Mouse (Mus musculus) lung, postnatal 10 days (tissue): ENCODE data around the gene Usp15.
"Not testable (repeated sequence)": the region's sequence is repeated elsewhere in the genome, so short reads cannot be mapped to it uniquely, and the experiment has no call there.

ENCODE experiments used
- DNase-seq: peaks from one replicate; pipeline ENCODE4 v3.0.0; 2021

Usp15 gene

DNA sequence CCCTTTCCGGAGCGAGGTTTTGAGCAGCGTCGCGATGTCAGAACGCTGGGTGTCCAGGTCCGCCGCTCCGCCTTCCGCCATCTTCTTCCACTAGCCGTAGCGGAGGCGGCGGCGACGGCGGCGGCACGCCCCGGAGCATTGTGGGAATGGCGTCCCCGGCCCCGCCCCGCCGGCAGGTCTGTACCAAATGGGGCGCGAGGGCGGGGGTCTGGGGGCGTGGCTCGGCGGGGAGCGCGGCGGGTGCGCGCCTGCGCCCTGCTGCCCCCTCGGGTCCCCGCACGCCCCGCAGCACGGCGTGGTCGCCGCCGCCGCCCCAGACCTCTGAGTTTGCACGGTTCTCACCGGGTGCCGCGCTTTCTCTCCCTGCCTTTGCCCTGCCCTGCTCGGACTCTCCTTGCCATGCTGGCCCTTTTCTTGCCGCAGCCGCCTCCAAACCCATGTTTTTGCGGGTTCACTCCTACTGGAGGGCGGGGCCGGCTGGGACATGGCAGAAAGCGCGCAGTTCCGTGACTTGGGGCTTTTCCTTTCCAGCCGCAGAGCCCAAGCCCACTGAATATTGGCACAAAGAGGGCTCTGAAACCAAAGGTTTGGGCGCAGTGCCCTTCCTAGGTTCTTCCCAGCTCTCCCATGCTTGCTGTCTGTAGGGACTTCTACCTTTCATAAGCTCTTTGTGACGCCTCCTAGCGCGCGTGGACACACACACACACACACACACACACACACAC is at the start of gene Usp15:
Gene Usp15 (minus strand): TSS at position 161 of the 725 bp plus-strand sequence.
- peak; percentile 95 for DNase-seq

DNA sequence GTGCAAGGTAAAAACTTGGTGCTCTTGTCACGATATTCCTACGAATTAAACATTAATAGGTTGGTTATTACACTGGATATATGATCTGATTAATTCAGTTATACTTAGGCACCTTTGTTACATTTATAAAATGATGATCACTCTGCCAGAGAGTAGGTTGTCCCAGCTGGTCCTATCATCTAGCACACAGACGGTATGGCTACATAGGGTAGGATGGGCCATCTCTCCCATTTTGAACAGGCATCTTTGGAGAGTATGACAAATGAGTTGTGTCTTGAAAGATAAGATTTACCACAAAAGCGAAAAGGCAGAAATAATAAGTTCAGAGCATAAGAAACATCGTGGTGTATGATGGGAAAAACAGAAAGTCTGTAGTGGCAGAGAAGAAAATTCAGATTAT is 32.6 kb upstream of the Usp15 start:
- DNase-seq = no peak

DNA sequence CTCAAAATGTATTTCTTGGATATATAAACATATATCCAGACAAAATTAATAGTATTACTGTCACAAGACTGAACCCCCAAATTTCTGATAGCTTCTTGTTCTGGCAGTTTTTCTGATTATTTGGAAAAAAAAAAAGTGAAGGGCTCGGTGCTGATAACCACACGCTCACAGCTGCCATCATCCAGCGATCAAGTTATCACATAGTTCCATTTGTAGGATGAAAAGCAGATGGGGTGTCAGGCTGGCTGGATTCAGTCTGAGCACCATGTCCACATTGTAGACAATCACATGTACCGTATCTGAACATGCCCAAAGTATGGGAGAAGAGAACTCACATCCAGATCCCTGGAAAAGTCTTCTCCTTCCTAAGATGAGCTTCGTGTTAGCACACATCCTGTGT is 26.0 kb upstream of the Usp15 start:
- no peak for DNase-seq

DNA sequence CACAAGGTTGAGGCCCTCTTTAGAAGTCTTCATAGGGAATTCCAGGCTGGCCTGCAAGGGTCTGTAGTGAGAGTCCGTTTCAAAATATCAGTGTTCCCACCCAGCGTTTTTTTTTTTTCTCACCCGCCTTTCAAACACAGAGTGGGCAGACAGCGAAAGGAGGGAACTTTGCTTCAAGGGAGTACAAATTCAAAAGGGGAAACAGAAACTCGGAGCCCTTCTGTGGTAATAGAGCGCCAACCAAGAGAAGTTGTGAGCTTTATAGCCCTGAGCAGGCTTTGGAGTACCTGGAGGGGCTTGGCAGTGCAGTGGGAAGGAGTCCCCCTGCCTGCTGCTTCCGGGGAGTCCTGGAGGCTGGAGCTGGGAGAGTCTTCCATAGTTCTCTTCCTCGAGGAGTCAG is 12.7 kb upstream of the Usp15 start:
- DNase-seq = no peak

DNA sequence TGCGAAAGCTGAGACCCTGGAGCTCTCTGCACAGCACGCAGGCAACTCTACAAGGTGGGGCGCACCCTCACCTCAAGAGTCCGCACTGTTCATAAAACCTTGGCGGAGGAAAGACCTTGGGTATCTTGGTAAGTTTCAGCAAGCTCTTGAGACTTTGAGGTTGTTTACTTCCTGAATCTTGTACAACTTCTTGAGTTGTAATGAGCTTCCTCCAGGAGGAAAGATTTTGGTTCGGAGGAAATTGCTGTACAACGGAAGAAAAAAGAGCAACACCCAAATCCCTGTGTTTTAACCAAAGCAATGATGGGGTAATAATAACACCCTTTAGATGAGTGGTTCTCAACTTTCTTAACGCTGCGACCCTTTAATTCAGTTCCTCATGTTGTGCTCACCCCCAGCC is 11.5 kb upstream of the Usp15 start:
- DNase-seq = no peak

DNA sequence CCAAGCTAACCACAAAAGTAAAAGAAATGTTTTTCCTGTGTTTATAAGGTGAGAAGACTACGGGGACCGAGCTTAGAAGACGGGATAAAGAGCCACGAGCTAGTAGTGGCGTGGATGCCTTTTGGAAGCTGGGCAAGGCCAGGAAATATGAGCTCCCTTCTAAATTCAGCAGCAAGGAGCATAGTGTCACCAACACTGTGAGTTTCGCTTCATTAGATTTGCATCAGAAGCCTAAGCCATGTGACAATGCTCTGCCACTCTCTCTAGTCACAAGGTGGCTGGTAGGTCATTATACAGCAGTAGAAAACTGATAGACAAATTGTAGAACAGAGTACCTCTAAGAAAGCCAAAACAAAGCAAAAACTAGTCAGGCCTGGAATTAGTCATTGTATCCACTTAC is 9.3 kb upstream of the Usp15 start:
- DNase-seq = no peak

DNA sequence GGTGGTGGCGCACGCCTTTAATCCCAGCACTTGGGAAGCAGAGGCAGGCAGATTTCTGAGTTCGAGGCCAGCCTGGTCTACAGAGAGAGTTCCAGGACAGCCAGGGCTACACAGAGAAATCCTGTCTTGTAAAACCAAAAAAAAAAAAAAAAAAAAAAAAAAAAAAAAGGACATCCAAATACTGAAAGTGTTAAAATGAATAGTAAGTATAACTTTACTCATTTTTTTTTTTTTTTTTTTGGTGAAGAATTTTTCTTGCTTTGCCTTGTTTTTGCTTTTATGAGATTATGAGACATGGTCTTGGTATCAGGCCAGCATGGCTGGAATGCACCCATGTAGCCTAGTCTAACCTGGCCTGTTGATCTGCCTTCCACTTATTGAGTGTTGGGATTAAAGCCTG is 8.6 kb upstream of the Usp15 start:
- DNase-seq = not testable (repeated sequence)

DNA sequence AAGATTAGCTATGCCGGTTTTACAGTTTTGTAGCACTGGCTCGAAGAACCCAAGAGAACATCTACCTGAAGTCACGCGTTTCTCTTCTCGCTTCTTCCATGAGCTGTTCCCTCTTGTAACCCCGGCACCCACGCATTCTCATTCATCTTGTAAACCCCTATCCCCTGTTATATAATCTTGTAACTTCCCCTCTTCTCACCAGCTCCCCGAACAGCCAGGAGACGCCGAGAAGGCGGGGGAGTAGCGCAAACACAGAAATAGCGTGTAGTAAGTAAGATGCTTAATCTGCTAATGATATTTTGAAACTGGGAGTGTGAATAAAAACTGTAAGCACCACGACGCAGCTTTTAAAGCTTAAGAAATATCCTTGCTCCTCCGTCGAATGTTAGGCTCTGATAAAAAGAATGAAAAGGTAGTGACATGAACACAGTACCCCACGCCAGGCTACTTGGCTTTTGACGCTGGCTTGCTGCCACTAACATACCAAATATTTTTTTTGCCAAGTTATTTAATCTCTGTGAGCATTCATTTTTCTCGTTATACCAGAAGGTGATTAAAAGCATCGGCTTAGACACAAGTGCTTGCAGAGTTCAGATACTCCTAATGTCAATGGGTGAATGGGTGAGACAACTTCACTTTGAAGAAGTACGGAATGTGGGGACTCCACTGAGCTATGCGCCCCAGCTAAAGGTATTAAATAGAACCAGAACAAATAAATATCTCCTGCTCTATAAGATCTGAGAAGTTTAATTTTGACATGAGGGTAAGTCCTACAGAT is 5.4 kb upstream of the Usp15 start:
- no peak for DNase-seq

DNA sequence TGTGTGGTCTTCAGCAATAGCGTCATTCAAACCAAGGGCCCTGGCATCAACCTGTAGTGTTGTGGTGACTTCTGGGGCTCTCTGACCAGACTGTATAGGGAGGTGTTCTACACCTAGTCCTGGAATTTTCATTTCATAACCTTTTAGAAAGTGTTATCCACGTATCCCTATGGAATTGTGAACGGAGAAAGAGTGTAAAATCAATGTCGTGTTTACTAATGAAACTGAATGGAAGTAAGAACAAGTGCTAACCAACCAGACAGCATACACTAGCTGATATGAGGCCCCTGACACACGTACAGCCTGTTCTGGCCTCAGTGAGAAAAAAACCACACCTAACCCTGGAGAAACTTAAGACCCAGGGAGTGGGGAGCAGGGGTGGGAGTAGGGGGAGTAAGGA is 4.6 kb upstream of the Usp15 start:
- DNase-seq = no peak

DNA sequence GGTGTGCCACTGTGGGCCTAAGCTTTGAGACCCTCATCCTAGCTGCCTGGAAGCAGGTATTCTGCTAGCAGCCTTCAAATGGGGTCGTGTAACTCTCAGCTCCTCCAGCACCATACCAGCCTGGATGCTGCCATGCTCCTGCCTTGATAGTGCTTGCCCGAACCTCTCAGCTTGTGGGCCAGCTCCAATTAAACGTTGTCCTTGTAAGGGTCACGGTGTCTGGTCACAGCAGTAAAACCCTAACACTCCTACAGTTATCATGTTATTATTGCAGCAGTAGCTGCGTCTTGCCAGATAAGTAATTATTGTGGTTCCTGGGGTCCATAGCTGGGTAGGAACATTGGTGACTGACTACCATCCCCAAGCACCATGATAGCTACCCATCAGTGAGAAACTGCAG is 4.2 kb upstream of the Usp15 start:
- no peak for DNase-seq

DNA sequence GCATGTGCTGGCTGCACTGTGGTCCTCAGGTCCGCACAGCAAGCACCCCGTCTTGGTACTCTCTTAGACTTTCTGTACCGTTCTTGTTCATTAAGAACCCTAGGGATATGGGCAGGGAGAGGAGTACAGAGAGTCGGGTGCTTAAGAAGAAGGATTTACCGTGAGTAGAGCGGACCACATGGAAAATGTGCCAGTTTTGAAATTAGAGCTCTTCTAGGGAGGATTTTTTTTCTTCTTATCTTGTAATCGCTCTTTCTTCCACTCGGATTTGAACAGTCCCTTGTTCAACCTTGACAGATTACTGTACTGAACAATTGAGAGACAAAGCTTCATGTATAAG is 3.5 kb upstream of the Usp15 start:
- DNase-seq = no peak

DNA sequence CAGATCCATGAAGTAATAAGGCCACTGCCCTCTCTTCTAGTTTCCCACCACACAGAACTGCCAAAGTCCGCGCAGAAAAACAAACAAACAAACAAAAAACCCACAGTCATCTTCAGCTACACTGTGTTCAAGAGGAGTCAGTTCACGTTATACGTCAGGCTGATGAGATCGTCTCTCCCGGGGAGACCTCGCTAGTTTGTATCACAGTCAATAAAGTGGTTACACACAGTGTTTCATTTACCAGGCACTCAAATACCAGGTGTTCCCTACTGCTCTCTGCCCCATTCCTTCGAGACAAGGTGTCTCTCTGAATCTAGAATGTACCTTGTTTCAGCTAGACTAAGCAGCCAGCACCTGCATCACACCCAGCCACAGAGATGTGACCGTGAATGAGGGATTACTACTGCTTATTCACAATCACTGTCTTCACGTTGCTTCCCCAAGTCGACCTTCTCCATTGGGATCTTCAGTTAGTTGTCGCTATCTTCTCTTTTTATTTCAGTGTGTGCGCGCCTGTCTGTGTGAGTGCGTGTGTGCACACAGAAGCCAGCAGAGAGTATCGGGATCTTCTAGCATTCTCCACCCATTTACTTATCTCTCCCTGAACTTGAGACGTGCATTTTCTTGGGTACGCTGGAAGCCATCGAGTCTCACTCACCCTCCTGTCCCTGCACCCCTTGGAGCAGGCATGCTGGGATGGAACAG is 3.0 kb upstream of the Usp15 start:
- DNase-seq = no peak

DNA sequence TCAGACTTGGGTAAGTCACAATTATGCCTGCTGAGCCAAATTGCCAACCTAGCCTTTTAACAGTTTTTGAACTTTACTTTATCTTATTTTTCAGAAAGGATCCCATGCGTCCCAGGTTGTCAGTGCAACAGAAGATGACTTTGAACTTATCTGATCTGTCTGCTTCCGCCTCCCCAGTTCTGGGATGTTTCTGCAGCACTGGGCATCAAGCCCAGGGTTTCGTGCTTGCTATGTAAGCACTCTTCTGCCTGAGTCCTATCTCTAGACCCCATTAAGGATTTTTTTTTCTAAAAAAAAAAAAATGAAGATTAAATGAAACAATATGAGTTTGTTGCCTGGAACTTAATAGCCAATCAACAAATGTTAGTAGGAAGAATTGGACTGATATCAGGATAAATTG is 2.3 kb upstream of the Usp15 start:
- no peak for DNase-seq

DNA sequence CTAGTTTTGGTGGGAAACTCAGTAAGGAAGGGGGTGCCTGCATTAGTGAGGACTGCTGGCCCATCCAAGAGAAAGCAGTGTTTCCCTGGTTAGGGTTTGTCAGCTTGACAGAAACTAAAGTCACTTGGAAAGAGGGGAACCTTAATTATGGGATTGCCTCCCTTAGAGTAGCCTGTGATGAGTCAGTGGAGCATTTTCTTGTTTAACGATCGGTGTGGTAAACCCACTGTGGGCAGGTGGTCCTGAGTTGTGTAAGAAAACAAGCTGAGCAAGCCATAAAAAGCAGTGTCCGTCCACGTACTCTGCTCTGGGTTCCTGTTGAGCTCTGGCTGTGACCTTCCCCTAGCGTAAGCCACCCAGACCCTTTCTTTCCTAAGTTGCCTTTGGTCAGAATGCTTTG is 1.4 kb upstream of the Usp15 start:
- DNase-seq = no peak

DNA sequence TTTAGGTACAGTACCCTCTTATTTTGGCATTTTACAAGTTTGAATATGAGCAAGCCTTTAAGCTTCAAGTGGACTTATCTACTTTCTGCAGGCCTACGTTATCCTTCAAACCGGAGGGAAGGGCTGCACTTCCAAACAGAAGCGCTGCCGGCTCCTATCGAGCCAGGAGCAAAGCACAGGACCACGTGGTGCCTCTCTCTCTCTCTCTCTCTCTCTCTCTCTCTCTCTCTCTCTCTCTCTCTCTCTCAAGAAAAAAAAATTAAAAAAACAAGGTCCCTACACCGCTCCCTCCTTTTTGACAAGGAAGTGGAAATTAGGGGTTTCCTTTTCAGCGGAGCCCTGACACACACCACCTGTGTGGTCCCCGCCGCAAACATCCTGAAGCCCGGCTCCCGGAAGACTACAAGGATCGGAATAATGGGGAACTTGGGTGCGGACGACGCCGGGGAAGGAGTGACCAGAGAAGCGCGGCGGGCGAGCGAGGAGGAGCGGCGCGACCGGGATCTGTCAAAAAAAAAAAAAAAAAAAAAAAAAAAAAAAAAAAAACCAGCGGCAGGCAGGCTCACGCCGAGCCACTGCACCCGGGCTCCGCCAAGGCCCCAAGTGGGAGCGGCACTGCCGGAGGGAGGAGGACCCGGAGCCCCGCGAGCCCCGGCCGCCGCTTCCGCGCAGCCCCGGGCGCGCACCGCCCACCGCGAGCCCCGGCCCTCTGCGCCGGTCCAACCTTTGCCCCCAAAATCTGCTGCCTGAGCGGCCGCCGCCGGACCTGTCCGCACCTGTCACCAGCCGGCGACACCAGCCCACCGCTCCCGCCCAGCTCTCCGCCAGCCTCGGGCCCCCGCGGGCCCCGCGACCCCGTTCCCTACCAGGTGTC is 597 bp downstream of the Usp15 start:
- DNase-seq = peak; percentile 50

DNA sequence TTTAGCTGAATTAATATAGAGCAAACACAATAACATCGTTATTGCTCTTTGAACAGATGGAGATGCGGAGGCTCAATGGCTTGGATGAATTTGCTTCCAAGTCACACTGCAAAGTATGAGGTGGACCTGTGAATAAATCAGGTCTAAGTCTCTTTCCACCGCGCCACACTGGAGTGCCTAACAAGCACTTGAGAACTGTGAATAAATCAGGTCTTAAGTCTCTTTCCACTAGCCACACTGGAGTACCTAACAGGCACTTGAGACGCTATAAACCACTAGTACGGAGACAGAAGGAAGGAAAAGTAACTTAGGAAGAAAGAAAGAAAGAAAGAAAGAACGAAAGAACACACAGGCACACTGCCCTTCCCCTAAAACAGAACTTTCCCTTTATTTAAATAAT is 1.3 kb downstream of the Usp15 start:
- DNase-seq = peak; percentile 22

DNA sequence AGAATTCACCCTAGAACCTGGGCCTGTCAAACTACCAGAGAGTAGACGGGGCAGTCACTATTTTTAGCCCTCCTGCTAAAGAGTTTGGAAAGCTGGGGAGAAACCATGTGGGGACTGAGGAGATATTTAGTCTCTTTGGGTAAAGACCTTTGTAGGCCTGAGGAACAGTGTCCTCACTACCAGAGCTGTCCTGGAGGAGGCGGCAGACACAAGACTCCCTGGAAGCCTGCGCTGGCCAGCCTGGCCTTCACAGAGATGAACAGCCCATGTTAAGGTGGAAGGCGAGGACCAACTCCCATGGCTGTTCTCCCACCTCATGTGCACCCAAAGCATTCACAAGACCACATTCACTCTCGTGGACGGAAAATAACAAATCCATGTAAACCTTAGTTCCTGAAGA is 5.8 kb downstream of the Usp15 start:
- DNase-seq = no peak

DNA sequence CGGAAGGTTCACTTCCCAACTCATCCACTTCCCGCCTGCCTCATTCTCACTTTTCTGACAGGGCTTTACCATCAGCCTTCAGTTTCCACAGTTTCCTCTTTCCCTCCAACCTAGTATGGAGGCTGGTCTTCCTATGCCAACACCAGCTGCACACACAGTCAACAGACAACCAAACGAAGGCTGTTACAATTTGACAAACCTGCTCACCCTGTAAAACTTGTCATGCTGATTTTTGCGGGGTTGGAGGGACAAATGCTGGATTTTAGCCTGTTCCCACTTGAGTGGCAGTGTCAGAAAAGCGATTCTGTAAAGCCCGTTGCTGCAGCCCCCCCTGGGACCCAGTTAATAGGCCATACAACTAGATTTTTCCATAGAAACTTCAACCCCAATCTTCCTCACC is 9.5 kb downstream of the Usp15 start:
- no peak for DNase-seq

DNA sequence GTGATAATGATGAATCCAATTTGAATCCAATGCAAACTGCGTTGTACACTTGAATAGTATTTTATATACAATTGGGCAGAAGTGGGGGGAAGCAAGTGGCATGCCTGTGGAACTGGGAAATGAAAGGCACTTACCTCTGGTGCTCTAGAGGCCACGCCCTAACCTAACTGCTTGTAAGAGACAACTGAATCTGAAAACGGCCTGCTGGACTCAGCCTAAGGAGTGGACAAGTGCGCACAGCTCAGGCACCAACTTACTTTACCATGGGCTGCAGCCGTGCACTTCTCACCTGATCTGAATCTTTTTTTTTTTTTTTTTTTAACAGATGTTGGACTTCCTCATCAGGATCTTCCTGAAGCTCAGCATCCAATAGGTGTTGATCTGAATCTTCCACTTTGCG is 10.9 kb downstream of the Usp15 start:
- no peak for DNase-seq

DNA sequence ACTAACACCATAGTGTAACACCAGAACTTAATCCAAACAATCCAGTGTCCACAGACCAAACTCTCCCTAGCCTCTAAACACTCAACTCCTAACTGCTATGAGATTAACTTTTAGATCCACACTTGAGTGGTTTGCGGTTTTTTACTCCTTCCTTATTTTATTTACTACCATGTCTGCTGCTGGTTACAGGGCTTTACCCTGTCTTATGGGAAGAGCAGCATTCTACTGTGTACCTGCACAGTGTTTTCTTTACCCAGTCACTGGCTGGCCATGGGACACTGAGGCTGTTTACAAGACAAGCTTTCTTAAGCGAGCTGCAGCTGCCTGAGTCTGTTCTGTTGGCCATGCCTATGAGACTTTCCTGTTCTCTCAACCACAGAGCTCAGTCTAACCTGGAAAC is 13.1 kb downstream of the Usp15 start:
- DNase-seq = no peak

DNA sequence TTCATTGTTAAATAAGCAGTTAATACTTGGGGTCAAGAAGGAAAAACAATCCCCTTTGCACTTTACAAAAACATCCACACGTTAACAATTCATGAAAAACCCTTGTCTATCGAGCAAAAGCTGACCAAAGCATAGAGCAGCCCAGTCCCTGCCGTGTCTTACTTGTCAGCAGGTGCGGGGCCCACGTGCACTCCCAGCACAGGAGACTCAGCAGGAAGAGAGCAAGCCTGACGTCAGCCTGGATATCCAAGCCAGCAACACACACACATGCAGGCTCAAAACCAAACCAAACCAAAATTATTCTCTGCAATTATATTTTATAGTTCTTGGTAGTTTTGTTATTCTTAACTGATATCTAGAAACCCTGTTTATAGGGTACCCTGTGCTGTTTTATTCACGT is 13.6 kb downstream of the Usp15 start:
- no peak for DNase-seq

DNA sequence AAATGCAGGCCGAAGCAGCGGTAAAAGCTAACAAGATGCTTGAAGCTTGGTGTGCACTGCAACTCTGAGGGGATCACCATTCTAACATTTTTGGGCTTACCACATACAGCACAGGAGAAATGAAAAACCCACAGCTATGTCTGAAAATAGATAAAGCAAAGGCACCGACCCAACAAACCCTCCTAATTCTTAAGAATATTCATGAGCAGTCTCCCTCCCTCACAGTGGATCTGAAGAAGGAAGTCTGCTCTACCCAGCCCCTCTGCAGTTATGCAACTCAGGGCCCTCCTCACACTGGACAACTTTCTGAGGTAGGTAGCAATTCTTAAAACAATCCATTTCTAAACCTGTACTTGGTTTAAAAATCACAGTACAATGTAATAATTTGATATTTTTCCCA is 14.4 kb downstream of the Usp15 start:
- DNase-seq = no peak

DNA sequence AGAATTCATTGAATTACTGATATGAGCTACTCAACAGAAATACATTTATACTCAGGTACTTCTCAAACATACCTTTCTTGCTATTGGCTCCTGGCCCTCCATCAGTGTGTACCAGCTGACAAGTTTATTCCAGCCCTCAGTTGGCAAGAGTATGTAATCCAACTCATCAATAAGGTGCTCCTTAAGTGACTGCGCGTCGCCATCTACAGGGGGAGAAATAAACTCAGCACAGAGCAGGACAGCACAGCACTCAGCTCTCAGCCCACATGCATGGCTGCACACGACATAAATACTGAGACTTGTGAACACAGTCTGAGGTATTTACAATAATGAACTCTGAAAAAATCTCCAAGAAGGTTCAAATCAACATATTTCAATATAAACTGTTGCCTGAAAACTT is 21.0 kb downstream of the Usp15 start:
- DNase-seq = no peak
